Mouse (Mus musculus): ENCODE data around the gene Rnf224. TPM values are rescaled to one million over a fixed set of nuclear protein-coding genes. Genes with fewer than 3 reads are reported as not detected.
A peak's percentile ranks its signal among the peaks of the same experiment; 100 is the strongest.

Rnf224 gene
- total RNA-seq (2021): not detected
- polyA plus RNA-seq (2012; rRNA removed): not detected in 2 replicates
- long read RNA-seq: 0 reads

DNA sequence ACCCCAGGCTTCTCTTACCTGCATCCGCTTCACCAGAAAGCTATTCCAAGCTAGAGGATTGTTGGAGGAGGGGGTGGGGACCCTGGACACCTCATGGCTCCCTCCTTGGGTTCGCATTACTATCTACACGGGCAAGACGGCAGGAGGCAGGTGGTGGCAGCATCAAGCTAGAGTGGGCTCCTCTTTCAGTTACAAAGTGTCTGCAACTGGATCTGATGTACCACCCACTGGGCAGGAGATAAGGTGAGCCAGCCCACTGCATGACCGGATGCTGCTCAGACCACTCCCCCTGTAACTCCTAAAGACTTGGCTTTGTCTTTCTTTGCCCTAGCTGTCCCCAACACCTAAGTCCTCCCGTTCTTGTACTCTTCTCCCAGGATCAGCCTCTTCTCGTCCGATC, at the start of gene Rnf224:
TSS of gene Rnf224 (minus strand) at position 174 of the 400 bp plus-strand sequence.
- peaks cover 2% of the 10 kb centered on the region; the same call in 1 of the 2 replicates for H3K4me1 ChIP-seq (ENCODE audit: control insufficient read depth, insufficient read depth, low read length)
- no peaks in the 10 kb centered on the region for H3K36me3 ChIP-seq (ENCODE audit: control insufficient read depth, insufficient read depth, low read length)
- H3K4me3 ChIP-seq: no peak within 1 kb of the TSS
- intact Hi-C loops (cut with DNase I): no loop called here
- WGBS: 21% methylated on average over 8 of the region's 8 CpGs
- TF ChIP-seq CTCF (IDR thresholded peaks at IDR 0.05): no peak
- no peaks in the 10 kb centered on the region for H3K79me2 ChIP-seq (replicated peaks; ENCODE audit: control insufficient read depth, insufficient read depth, low read length)
- no peak for DNase-seq
- no peak within 1 kb of the TSS for H3K27ac ChIP-seq
- H3K9ac ChIP-seq (ENCODE audit: low read depth, low read length): no peak within 1 kb of the TSS
- no peaks in the 10 kb centered on the region for H3K27me3 ChIP-seq (ENCODE audit: control insufficient read depth, insufficient read depth, low read length)

DNA sequence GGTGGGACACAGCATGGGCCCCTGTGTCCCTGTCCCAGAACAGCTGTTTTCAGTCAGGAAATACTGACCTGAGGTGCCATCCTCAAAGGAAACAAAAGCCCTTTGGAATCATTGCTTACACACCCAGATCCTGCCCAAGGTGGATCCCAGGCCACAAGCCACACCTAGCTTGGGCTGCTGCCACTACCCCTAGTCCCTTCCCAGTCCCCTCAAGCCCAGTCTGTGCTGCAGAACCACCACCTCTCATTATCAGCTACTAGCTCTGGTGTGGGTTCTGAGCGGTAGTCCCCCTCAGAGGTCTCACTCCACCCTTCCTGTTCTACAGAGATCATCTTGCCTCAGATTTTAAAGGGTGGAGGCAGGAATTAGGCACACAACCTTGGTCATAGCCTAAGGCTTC, 49.7 kb upstream of the Rnf224 start:
- no peak overlapping the region for H3K4me3 ChIP-seq
- peaks cover 4% of the 10 kb centered on the region for H3K27me3 ChIP-seq (ENCODE audit: control insufficient read depth, insufficient read depth, low read length)
- DNase-seq: no peak
- peaks cover 5% of the 10 kb centered on the region for H3K4me1 ChIP-seq (ENCODE audit: control insufficient read depth, insufficient read depth, low read length)
- no peak for TF ChIP-seq POLR2A (IDR thresholded peaks at IDR 0.05; ENCODE audit: insufficient read depth, low read depth, low read length)
- no peak for TF ChIP-seq CTCF (IDR thresholded peaks at IDR 0.05)
- TF ChIP-seq EP300 (IDR thresholded peaks at IDR 0.05; ENCODE audit: insufficient read depth, low read depth, low read length): no peak
- H3K27ac ChIP-seq: no peak overlapping the region
- no peaks in the 10 kb centered on the region for H3K36me3 ChIP-seq (ENCODE audit: control insufficient read depth, insufficient read depth, low read length)
- H3K79me2 ChIP-seq (replicated peaks; ENCODE audit: control insufficient read depth, insufficient read depth, low read length): no peaks in the 10 kb centered on the region
- intact Hi-C loops (cut with DNase I): no loop called here
- WGBS: 38% methylated on average over 1 of the region's 1 CpGs
- no peak overlapping the region for H3K9ac ChIP-seq (ENCODE audit: low read depth, low read length)

DNA sequence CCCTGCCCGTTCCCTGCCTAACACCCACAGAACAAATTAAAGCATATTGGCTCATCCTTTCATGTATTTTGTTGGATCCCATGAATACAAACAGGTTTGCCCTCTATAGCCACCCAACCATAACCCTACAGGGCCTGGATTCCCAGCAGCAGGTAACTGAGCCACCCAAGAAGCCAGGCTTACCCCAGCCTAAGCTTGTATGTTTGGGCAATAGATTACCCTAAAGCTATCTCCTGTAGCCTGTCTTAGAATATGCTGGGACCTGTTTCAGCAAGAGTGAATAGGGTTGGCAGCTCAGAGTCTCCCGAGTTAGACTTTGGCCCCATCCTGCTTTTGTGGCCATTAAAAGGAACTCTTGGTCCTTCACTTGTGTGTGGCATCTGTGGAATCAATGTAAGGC, 49.0 kb upstream of the Rnf224 start:
- intact Hi-C loops (cut with DNase I): no loop called here
- H3K36me3 ChIP-seq (ENCODE audit: control insufficient read depth, insufficient read depth, low read length): no peaks in the 10 kb centered on the region
- no peak for TF ChIP-seq POLR2A (IDR thresholded peaks at IDR 0.05; ENCODE audit: insufficient read depth, low read depth, low read length)
- no peak for TF ChIP-seq EP300 (IDR thresholded peaks at IDR 0.05; ENCODE audit: insufficient read depth, low read depth, low read length)
- TF ChIP-seq CTCF (IDR thresholded peaks at IDR 0.05): no peak

DNA sequence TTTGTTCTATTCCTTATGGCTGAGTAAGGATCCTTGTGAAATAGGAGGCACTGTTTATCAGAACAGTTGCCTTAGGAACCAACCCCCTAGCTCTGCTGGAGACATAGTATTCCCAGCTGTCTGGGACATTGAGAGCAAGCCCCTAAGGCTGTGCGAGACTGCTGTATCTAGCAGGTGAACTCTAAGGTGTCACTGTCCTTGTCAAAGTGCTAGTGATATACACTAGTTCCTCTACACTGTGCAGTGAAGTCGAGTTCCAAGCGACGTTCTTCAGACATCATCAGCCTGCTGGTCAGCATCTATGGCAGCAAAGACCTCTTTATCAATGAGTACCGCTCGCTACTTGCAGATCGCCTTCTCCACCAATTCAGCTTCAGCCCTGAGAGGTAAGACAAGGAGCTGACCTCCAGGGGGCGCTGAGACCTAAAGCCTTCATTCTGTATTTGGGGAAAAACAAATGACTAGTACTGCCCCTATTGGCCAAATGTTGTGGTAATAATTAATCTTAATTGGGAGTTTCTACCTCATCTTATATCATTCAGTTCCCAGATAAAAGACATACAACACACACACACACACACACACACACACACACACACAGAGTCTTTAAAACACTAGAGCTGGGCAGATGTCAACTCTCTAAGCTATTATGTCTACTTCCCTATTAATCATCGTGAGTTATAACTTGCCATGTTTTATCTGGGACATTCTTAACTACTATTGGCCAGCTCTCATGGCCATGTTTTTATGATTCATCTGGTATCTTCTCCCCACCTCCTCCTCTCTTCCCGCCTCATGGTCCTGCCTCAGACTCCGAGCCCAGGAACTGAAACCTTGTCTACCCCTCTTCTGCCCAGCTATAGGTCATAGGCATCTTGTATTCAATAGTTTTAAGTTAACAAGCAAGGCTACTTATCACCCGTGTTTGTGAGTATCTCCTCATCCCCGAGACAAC, 42.6 kb upstream of the Rnf224 start:
- TF ChIP-seq POLR2A (IDR thresholded peaks at IDR 0.05; ENCODE audit: insufficient read depth, low read depth, low read length) (no peak), EP300 (IDR thresholded peaks at IDR 0.05; ENCODE audit: insufficient read depth, low read depth, low read length) (0 out of 2 replicates have a peak, but pooled peaks have one; percentile 26), CTCF (IDR thresholded peaks at IDR 0.05) (peak; percentile 83)

More for the DNA sequence above, 49.0 kb upstream of the Rnf224 start:
- Histone ChIP-seq H3K4me3 (no peak overlapping the region), H3K27me3 (ENCODE audit: control insufficient read depth, insufficient read depth, low read length) (peaks cover 4% of the 10 kb centered on the region), H3K9ac (ENCODE audit: low read depth, low read length) (no peak overlapping the region), H3K79me2 (replicated peaks; ENCODE audit: control insufficient read depth, insufficient read depth, low read length) (no peaks in the 10 kb centered on the region), H3K27ac (no peak overlapping the region), H3K4me1 (ENCODE audit: control insufficient read depth, insufficient read depth, low read length) (peaks cover 5% of the 10 kb centered on the region)
- 91% methylated on average over 2 of the region's 2 CpGs for WGBS
- no peak for DNase-seq

DNA sequence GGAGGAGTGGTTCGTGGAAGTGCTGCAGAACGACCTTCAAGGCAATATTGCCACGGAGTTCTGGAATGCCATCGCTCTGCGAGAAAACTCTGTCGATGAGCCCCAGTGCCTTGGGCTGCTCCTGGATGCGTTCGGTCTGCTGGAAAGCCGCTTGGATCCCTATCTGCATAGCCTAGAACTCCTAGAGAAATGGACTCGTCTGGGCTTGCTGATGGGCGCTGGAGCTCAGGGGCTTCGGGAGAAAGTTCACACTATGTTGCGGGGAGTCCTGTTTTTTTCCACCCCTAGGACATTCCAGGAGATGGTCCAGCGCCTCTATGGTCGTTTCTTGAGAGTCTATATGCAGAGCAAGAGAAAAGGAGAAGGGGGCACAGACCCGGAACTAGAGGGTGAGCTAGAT, 36.4 kb upstream of the Rnf224 start:
- no peak for TF ChIP-seq CTCF (IDR thresholded peaks at IDR 0.05)
- TF ChIP-seq EP300 (IDR thresholded peaks at IDR 0.05; ENCODE audit: insufficient read depth, low read depth, low read length): no peak
- TF ChIP-seq POLR2A (IDR thresholded peaks at IDR 0.05; ENCODE audit: insufficient read depth, low read depth, low read length): no peak
- H3K36me3 ChIP-seq (ENCODE audit: control insufficient read depth, insufficient read depth, low read length): no peaks in the 10 kb centered on the region; the same call in 1 of the 2 replicates
- H3K27me3 ChIP-seq (ENCODE audit: control insufficient read depth, insufficient read depth, low read length): no peaks in the 10 kb centered on the region
- intact Hi-C loops (cut with DNase I): loop anchor here (5.0 kb wide), 2 partner anchors 46 to 59 kb away; partner anchors contain the start of gene Man1b1
- H3K9ac ChIP-seq (ENCODE audit: low read depth, low read length): peak overlapping the region; percentile 76
- H3K27ac ChIP-seq: peak overlapping the region; percentile 95
- WGBS: 20% methylated on average over 16 of the region's 16 CpGs
- H3K4me1 ChIP-seq (ENCODE audit: control insufficient read depth, insufficient read depth, low read length): peaks cover 5% of the 10 kb centered on the region
- no peak for DNase-seq
- H3K4me3 ChIP-seq: peak overlapping the region; percentile 93
- H3K79me2 ChIP-seq (replicated peaks; ENCODE audit: control insufficient read depth, insufficient read depth, low read length): 0 out of 2 replicates have a peak, but pooled peaks cover 2% of the 10 kb centered on the region

More for the DNA sequence above, 42.6 kb upstream of the Rnf224 start:
- Histone ChIP-seq H3K27me3 (ENCODE audit: control insufficient read depth, insufficient read depth, low read length) (no peaks in the 10 kb centered on the region), H3K4me3 (no peak overlapping the region), H3K27ac (no peak overlapping the region), H3K36me3 (ENCODE audit: control insufficient read depth, insufficient read depth, low read length) (no peaks in the 10 kb centered on the region), H3K4me1 (ENCODE audit: control insufficient read depth, insufficient read depth, low read length) (no peaks in the 10 kb centered on the region), H3K9ac (ENCODE audit: low read depth, low read length) (no peak overlapping the region), H3K79me2 (replicated peaks; ENCODE audit: control insufficient read depth, insufficient read depth, low read length) (no peaks in the 10 kb centered on the region)
- 60% methylated on average over 13 of the region's 13 CpGs for WGBS
- intact Hi-C loops (cut with DNase I): loop anchor here (2.0 kb wide), 1 partner anchor 14 kb away; no protein-coding TSS in a partner anchor
- DNase-seq: peak; percentile 68 to 80

DNA sequence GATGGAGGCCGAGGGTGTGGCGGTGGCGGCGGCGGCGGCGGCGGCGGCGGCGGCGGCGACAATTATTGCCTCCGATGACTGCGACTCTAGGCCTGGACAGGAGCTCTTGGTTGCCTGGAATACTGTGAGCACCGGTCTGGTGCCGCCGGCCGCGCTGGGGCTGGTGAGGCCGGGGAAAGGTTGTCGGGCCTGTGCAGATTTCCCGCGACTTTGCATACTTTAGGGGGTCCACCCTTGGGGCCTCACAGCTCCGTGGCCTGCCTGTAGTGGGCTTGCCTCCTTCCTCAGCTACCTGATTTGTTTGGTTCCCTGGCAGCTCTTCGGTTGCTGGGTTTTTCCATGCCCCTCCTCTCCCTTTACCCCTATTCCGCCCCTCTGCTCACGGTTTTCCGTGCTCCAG, 35.9 kb upstream of the Rnf224 start:
- DNase-seq: no peak
- TF ChIP-seq EP300 (IDR thresholded peaks at IDR 0.05; ENCODE audit: insufficient read depth, low read depth, low read length) (no peak), CTCF (IDR thresholded peaks at IDR 0.05) (no peak), POLR2A (IDR thresholded peaks at IDR 0.05; ENCODE audit: insufficient read depth, low read depth, low read length) (no peak)
- H3K36me3 ChIP-seq (ENCODE audit: control insufficient read depth, insufficient read depth, low read length): no peaks in the 10 kb centered on the region; the same call in 1 of the 2 replicates
- H3K4me1 ChIP-seq (ENCODE audit: control insufficient read depth, insufficient read depth, low read length): peaks cover 5% of the 10 kb centered on the region
- H3K27ac ChIP-seq: peak overlapping the region; percentile 95
- under 1% methylated on average over 22 of the region's 29 CpGs for WGBS
- peak overlapping the region; percentile 93 for H3K4me3 ChIP-seq
- intact Hi-C loops (cut with DNase I): loop anchor here (1.0 to 5.0 kb wide), 3 partner anchors 17 to 60 kb away; partner anchors contain the start of genes Man1b1 and Tmem203
- H3K79me2 ChIP-seq (replicated peaks; ENCODE audit: control insufficient read depth, insufficient read depth, low read length): 0 out of 2 replicates have a peak, but pooled peaks cover 2% of the 10 kb centered on the region
- peak overlapping the region; percentile 76 for H3K9ac ChIP-seq (ENCODE audit: low read depth, low read length)
- H3K27me3 ChIP-seq (ENCODE audit: control insufficient read depth, insufficient read depth, low read length): no peaks in the 10 kb centered on the region

Data from heart, adult 2 months (tissue).